8 mouse cellular contexts compared by ENCODE assay signal in the genomic region with DNA sequence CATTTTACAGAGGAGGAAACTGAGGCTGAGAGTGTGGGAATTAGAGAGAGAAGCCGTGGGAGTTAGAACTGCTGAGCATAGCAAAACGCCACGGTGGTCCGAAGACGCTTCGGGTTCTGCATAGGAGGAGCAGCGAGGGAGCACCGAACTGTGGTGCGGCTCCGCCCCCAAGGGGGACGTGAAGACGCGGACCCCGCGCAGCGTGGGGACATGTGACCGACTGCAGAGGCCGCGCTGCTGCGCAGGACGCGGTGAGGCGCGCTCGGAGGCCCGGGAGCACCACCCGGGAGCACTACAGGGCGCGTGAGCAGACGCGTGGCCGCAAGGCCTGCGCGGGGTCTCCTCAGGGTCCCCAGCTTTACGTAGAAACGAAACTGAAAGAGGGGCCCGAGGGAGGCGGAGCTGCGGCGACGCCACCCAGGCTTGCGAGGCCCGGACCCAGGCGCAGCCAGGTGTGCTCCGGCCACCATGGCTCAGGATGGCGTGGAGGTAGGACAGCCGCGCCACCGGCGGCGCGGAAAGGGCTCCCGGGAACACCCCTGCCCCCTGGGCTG. TPM values are rescaled to one million over a fixed set of nuclear protein-coding genes. Genes with fewer than 3 reads are reported as not detected.
DNase-seq lines count a peak whose midpoint lies in the region; ATAC-seq and TF ChIP-seq lines count a peak whose summit lies in the region.

TSS of gene A230050P20Rik (plus strand) at position 195 of the 554 bp plus-strand sequence.

- peak; percentile 73 for DNase-seq in adrenal gland, postnatal 10 days
- no peak for DNase-seq in forebrain, embryonic 10.5 days (ENCODE audit: extremely low spot score, low spot score)
- DNase-seq in heart, postnatal 4 days = peak; percentile 62
- peak in 1 of 2 experiments; percentile 72 for DNase-seq in layer of hippocampus, adult 8-10 months (ENCODE audit: low spot score in 2 of 2)
- no peak for DNase-seq in c-Kit-positive CD71-positive TER-119-positive erythroid progenitor cells, embryonic 14.5 days (ENCODE audit: low spot score)

- peaks cover 33% of the 10 kb centered on the region for H3K27me3 ChIP-seq in E14TG2a.4 (ENCODE audit: insufficient read depth, low read length)
- H3K27me3 ChIP-seq in forebrain, embryonic 10.5 days (ENCODE audit: poor library complexity, severe bottlenecking) = peaks cover 54% of the 10 kb centered on the region
- peaks cover 38% of the 10 kb centered on the region for H3K27me3 ChIP-seq in lung, embryonic 15.5 days

- peak within 1 kb of the TSS; percentile 84 for H3K4me3 ChIP-seq in E14TG2a.4 (replicated peaks; ENCODE audit: low read length)
- peak within 1 kb of the TSS; percentile 43 for H3K4me3 ChIP-seq in forebrain, embryonic 10.5 days
- H3K4me3 ChIP-seq in lung, embryonic 15.5 days = peak within 1 kb of the TSS; percentile 67
- H3K4me3 ChIP-seq in olfactory bulb, adult 2 months (ENCODE audit: insufficient read depth, low read depth, low read length) = peak within 1 kb of the TSS; percentile 88

- TF ChIP-seq CTCF in E14TG2a.4 (conservative IDR thresholded peaks at IDR 0.05; ENCODE audit: low read length) = no peak
- no peak for TF ChIP-seq CTCF in olfactory bulb, adult 2 months (IDR thresholded peaks at IDR 0.05; ENCODE audit: insufficient read depth, low read depth, low read length)

- 11% methylated on average over 53 of the region's 53 CpGs for whole genome bisulfite sequencing in forebrain, embryonic 10.5 days
- 4% methylated on average over 53 of the region's 53 CpGs for WGBS in lung, embryonic 15.5 days
- 5% methylated on average over 53 of the region's 53 CpGs for WGBS in olfactory bulb, adult 2 months

- peak; percentile 78 for TF ChIP-seq POLR2A in olfactory bulb, adult 2 months (IDR thresholded peaks at IDR 0.05; ENCODE audit: insufficient read depth, low read depth, low read length)

- peak; percentile 55 for ATAC-seq in lung, embryonic 15.5 days (ENCODE audit: borderline replicate concordance, extremely low read depth, low FRiP score, low TSS enrichment)

- peaks cover 29% of the 10 kb centered on the region for H3K4me1 ChIP-seq in E14TG2a.4 (replicated peaks; ENCODE audit: low read depth, low read length)
- peaks cover 9% of the 10 kb centered on the region for H3K4me1 ChIP-seq in forebrain, embryonic 10.5 days
- peaks cover 8% of the 10 kb centered on the region; the same call in 1 of the 2 replicates for H3K4me1 ChIP-seq in lung, embryonic 15.5 days
- H3K4me1 ChIP-seq in olfactory bulb, adult 2 months (ENCODE audit: control insufficient read depth, insufficient read depth, low read length) = peaks cover 6% of the 10 kb centered on the region

- peaks cover 41% of the 10 kb centered on the region for H3K36me3 ChIP-seq in E14TG2a.4 (ENCODE audit: insufficient read depth, low read length)
- no peaks in the 10 kb centered on the region for H3K36me3 ChIP-seq in forebrain, embryonic 10.5 days (replicated peaks)
- H3K36me3 ChIP-seq in lung, embryonic 15.5 days = peaks cover 3% of the 10 kb centered on the region; the same call in 1 of the 2 replicates

- peak within 1 kb of the TSS; percentile 85 for H3K4me2 ChIP-seq in lung, embryonic 15.5 days

- H3K27ac ChIP-seq in forebrain, embryonic 10.5 days = no peak within 1 kb of the TSS
- H3K27ac ChIP-seq in lung, embryonic 15.5 days = no peak within 1 kb of the TSS
- no peak within 1 kb of the TSS; the same call in 1 of the 2 replicates for H3K27ac ChIP-seq in olfactory bulb, adult 2 months (ENCODE audit: insufficient read depth, low read depth, low read length)

- H3K9me3 ChIP-seq in E14TG2a.4 (ENCODE audit: low read length) = no peaks in the 10 kb centered on the region
- H3K9me3 ChIP-seq in forebrain, embryonic 10.5 days = no peaks in the 10 kb centered on the region
- no peaks in the 10 kb centered on the region for H3K9me3 ChIP-seq in lung, embryonic 15.5 days

- H3K9ac ChIP-seq in lung, embryonic 15.5 days = peak within 1 kb of the TSS; percentile 54

RNA-seq across cellular contexts. Expression of gene A230050P20Rik, which starts in this region (rescaled TPM):
- total RNA-seq in adrenal gland, postnatal 10 days (2021) = 10 to 100 TPM; 17.1 to 28.0 TPM
- 1.2 and 1.9 TPM in 2 replicates for polyA plus RNA-seq in forebrain, embryonic 10.5 days (2016; fragmentation: Nextera tagmentation; extraction: Ambion mirVana)
- 1 to 10 TPM; 6.4 to 7.2 TPM for total RNA-seq in heart, postnatal 4 days (2021)
- total RNA-seq in layer of hippocampus, adult 8-10 months (2022) = 10 to 100 TPM; 83.6 to 95.7 (median 90.0) TPM
- 15.7 and 18.6 TPM in 2 replicates for polyA plus RNA-seq in lung, embryonic 15.5 days (2015; fragmentation: Nextera tagmentation; extraction: Ambion mirVana)
- 183 TPM in 1 of 2 replicates, not detected in the other for polyA plus RNA-seq in olfactory bulb, adult 2 months (2012; ENCODE audit: insufficient read depth, insufficient read length, low replicate concordance, missing spikeins)

Comparison
In these comparisons a context has a peak if more than half of its experiments do, and no peak if none do; other contexts are left out.
1. DNase-seq: peak in adrenal gland, postnatal 10 days (single experiment) and heart, postnatal 4 days (single experiment); none in forebrain, embryonic 10.5 days (single experiment) and c-Kit-positive CD71-positive TER-119-positive erythroid progenitor cells, embryonic 14.5 days (single experiment).
2. Peak in every context shown above with its lines, with median percentiles within 50 percentile points of each other: H3K4me3 ChIP-seq.